Mouse (Mus musculus) megakaryocyte, embryonic 14.5 days (primary cell): ENCODE data around the gene Slc24a4.

ENCODE experiments used
- FLI1 ChIP-seq: IDR thresholded peaks from 2 replicates; pipeline ENCODE4 v1.6.1; 2012; ENCODE audit warnings: low read length, inconsistent platforms, mixed read lengths
- GATA1 ChIP-seq: IDR thresholded peaks from 3 replicates; pipeline ENCODE4 v1.6.1; 2012; ENCODE audit warnings: mixed read lengths, low read length, inconsistent platforms, borderline replicate concordance

GRCm38 (mm10) chr12:102252525-102252924 lies 124.0 kb downstream of the Slc24a4 start:
- no peak for TF ChIP-seq GATA1
- TF ChIP-seq FLI1 = no peak
